Mouse (Mus musculus): Measurements from ENCODE around the gene Olfr477. TPM values are rescaled to one million over a fixed set of nuclear protein-coding genes. Genes with fewer than 3 reads are reported as not detected.
"Not testable (repeated sequence)": the region's sequence is repeated elsewhere in the genome, so short reads cannot be mapped to it uniquely, and the experiment has no call there.

The Olfr477 gene
- not detected in 2 replicates for polyA plus RNA-seq (2012; rRNA removed)

DNA sequence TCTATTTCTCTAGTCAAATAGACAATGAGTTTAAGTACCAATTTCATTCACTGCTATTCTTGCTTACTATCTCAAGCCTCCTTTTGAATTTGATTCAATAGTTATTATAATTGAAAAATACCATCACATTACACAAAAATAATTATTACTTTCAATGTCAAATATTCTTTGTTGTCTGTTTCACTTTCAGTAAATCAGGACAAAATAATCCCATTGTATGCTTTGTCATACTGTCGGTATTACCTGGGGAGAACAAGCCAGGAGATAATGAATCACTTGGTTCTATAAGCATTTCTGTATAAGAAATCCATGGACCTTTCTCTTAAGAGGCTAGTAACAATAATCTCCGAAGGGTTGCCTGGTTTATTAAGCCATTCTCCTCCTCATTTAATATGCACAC lies at the start of gene Olfr477:
Gene Olfr477 (plus strand): TSS at position 301 of the 400 bp plus-strand sequence.
- no peak for DNase-seq
- no peaks in the 10 kb centered on the region for H3K4me1 ChIP-seq (ENCODE audit: control insufficient read depth, insufficient read depth, low read length)
- H3K4me3 ChIP-seq (replicated peaks; ENCODE audit: insufficient read depth, low read depth, low read length) = no peak within 1 kb of the TSS
- TF ChIP-seq POLR2A (IDR thresholded peaks at IDR 0.05; ENCODE audit: borderline replicate concordance, insufficient read depth, low read length) = no peak
- no peak for TF ChIP-seq CTCF (IDR thresholded peaks at IDR 0.05; ENCODE audit: borderline replicate concordance, insufficient read depth, low read depth, low read length)
- no peak within 1 kb of the TSS for H3K27ac ChIP-seq (ENCODE audit: insufficient read depth, low read length)
- no peaks in the 10 kb centered on the region for H3K27me3 ChIP-seq (ENCODE audit: control insufficient read depth, insufficient read depth, low read length)
- WGBS = 87% methylated on average over 2 of the region's 2 CpGs

DNA sequence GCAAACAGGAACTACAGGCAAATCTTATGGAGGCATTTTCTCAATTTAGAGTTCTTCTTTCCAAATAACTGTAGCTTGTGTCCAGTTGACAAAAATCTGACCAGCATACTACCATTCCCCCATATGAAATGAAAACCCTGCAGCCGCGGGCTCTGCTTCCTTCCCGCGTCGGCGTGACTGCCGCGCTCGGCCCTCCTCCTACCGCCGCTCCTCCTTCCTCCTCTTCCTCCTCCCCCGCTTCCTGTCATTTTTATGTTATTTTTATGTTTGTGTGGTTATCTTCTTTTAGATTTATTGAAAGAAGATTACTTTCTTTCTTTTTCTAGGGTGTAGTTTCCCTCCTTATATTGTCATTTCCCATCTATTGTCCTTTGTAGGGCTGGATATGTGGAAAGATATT lies 34.0 kb upstream of the Olfr477 start:
- H3K4me1 ChIP-seq (ENCODE audit: control insufficient read depth, insufficient read depth, low read length); H3K27ac ChIP-seq (ENCODE audit: insufficient read depth, low read length); H3K4me3 ChIP-seq (replicated peaks; ENCODE audit: insufficient read depth, low read depth, low read length); H3K27me3 ChIP-seq (ENCODE audit: control insufficient read depth, insufficient read depth, low read length); DNase-seq: not testable (repeated sequence)
- WGBS = 96% methylated on average over 12 of the region's 12 CpGs

- Histone ChIP-seq H3K27ac (ENCODE audit: insufficient read depth, low read length) (no peak within 1 kb of the TSS), H3K4me1 (ENCODE audit: control insufficient read depth, insufficient read depth, low read length) (no peaks in the 10 kb centered on the region), H3K4me3 (replicated peaks; ENCODE audit: insufficient read depth, low read depth, low read length) (no peak within 1 kb of the TSS), H3K27me3 (ENCODE audit: control insufficient read depth, insufficient read depth, low read length) (no peaks in the 10 kb centered on the region)
- no peak for TF ChIP-seq CTCF (IDR thresholded peaks at IDR 0.05; ENCODE audit: borderline replicate concordance, insufficient read depth, low read depth, low read length)
- TF ChIP-seq POLR2A (IDR thresholded peaks at IDR 0.05; ENCODE audit: borderline replicate concordance, insufficient read depth, low read length) = no peak
- no peak for DNase-seq
- 75% methylated on average over 1 of the region's 1 CpGs for WGBS
Observed at GRCm38 (mm10) chr7:107954343-107954742, 32.1 kb upstream of the Olfr477 start, which contains the start of gene Olfr474. Gene Olfr474 (plus strand): TSS chr7:107954643.

DNA sequence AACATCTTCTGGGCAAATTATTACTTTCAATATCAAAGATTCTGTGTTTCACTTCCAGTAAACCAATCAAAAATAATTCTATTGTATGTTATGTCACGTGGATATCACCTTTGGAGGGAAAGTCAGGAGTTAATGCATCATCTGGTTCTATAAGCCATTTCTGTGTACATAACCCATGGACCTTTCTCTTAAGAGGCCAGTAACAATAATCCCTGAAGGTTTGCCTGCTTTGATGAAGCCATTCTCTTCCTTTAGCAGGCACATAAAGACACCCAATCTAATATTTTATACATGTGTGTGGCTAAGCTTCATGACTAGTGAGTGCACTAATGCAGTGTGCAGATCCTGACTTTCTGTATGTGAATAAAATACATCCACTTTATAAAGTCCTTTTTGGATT lies 22.0 kb upstream of the Olfr477 start, which contains the start of gene Olfr476:
Gene Olfr476 (plus strand): TSS at position 301 of the 400 bp plus-strand sequence.
- H3K27me3 ChIP-seq (ENCODE audit: control insufficient read depth, insufficient read depth, low read length) = no peaks in the 10 kb centered on the region
- no peak for TF ChIP-seq CTCF (IDR thresholded peaks at IDR 0.05; ENCODE audit: borderline replicate concordance, insufficient read depth, low read depth, low read length)
- TF ChIP-seq POLR2A (IDR thresholded peaks at IDR 0.05; ENCODE audit: borderline replicate concordance, insufficient read depth, low read length) = no peak
- no peak for DNase-seq
- H3K27ac ChIP-seq (ENCODE audit: insufficient read depth, low read length) = no peak within 1 kb of the TSS
- H3K4me3 ChIP-seq (replicated peaks; ENCODE audit: insufficient read depth, low read depth, low read length) = no peak within 1 kb of the TSS
- no peaks in the 10 kb centered on the region for H3K4me1 ChIP-seq (ENCODE audit: control insufficient read depth, insufficient read depth, low read length)
- WGBS = 40% methylated on average over 1 of the region's 1 CpGs

DNA sequence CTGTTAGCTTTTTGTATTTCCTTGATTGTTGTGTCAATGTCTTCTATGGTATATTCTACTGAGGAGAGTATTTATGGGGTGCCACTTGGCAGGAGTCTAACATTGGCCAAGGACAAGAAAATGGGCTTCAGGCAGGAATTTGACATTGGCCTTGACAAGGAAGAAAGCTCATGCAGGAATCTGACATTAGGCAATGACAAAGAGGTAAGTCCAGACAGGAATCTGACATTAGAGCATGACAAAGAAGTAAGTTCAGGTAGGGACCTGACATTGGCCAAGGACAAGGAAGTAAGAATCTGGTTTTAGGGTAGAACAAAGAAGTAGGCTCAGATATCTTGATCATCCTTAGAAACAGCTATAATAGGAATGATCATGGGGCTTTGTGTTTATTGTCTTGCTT lies 27.8 kb downstream of the Olfr477 start:
- not testable (repeated sequence) for H3K4me3 ChIP-seq (replicated peaks; ENCODE audit: insufficient read depth, low read depth, low read length); H3K27ac ChIP-seq (ENCODE audit: insufficient read depth, low read length); H3K4me1 ChIP-seq (ENCODE audit: control insufficient read depth, insufficient read depth, low read length); H3K27me3 ChIP-seq (ENCODE audit: control insufficient read depth, insufficient read depth, low read length); DNase-seq

DNA sequence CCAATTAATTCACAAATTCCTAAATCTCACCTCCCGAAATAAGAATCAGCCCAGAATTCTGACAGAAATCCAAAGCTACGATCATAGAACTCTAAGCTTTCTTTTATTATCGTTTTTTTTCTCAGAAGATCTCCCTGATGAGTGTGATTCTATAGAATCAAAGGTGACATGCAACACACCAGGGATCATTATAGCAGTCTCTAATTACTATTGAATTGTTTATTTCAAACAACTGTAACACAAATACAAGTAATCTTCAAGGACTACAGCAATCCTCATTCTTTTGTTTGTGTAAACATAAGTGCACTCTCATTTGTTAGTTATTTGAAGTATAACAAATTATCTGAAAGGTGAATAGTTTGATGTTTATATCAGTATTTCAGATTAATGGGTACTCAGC lies 47.4 kb downstream of the Olfr477 start, which contains the start of gene Olfr478:
Gene Olfr478 (minus strand): TSS at position 101 of the 400 bp plus-strand sequence.
- 69% methylated on average over 3 of the region's 3 CpGs for WGBS
- DNase-seq = no peak
- Histone ChIP-seq H3K4me3 (replicated peaks; ENCODE audit: insufficient read depth, low read depth, low read length) (no peak within 1 kb of the TSS), H3K27me3 (ENCODE audit: control insufficient read depth, insufficient read depth, low read length) (no peaks in the 10 kb centered on the region), H3K27ac (ENCODE audit: insufficient read depth, low read length) (no peak within 1 kb of the TSS), H3K4me1 (ENCODE audit: control insufficient read depth, insufficient read depth, low read length) (no peaks in the 10 kb centered on the region)
- TF ChIP-seq POLR2A (IDR thresholded peaks at IDR 0.05; ENCODE audit: borderline replicate concordance, insufficient read depth, low read length) = no peak
- no peak for TF ChIP-seq CTCF (IDR thresholded peaks at IDR 0.05; ENCODE audit: borderline replicate concordance, insufficient read depth, low read depth, low read length)

Other genes starting within 250 kb of the Olfr477 start
- gene Cyb5r2, start 228.7 kb upstream of the Olfr477 start, polyA plus RNA-seq (2012; rRNA removed) = 0.47 and 0.51 TPM in 2 replicates
- not detected in 2 replicates for gene Ovch2, start 185.5 kb upstream of the Olfr477 start, polyA plus RNA-seq (2012; rRNA removed)
- gene Olfr467, start 174.4 kb upstream of the Olfr477 start, polyA plus RNA-seq (2012; rRNA removed) = not detected in 2 replicates
- not detected in 2 replicates for gene Olfr469, start 161.2 kb upstream of the Olfr477 start, polyA plus RNA-seq (2012; rRNA removed)
- not detected in 2 replicates for gene Olfr470, start 139.2 kb upstream of the Olfr477 start, polyA plus RNA-seq (2012; rRNA removed)
- gene Olfr472, start 88.8 kb upstream of the Olfr477 start, polyA plus RNA-seq (2012; rRNA removed) = not detected in 2 replicates
- gene Olfr473, start 56.2 kb upstream of the Olfr477 start, polyA plus RNA-seq (2012; rRNA removed) = not detected in 2 replicates
- not detected in 2 replicates for gene Olfr474, start 32.0 kb upstream of the Olfr477 start, polyA plus RNA-seq (2012; rRNA removed)
- gene Olfr476, start 21.9 kb upstream of the Olfr477 start, polyA plus RNA-seq (2012; rRNA removed) = not detected in 2 replicates
- not detected in 2 replicates for gene Olfr478, start 47.3 kb downstream of the Olfr477 start, polyA plus RNA-seq (2012; rRNA removed)
- gene Olfr479, start 64.0 kb downstream of the Olfr477 start, polyA plus RNA-seq (2012; rRNA removed) = not detected in 2 replicates
- not detected in 2 replicates for gene Olfr480, start 80.7 kb downstream of the Olfr477 start, polyA plus RNA-seq (2012; rRNA removed)
- not detected in 2 replicates for gene Olfr481, start 93.2 kb downstream of the Olfr477 start, polyA plus RNA-seq (2012; rRNA removed)
- not detected in 2 replicates for gene Olfr482, start 110.9 kb downstream of the Olfr477 start, polyA plus RNA-seq (2012; rRNA removed)
- not detected in 2 replicates for gene Olfr483, start 114.2 kb downstream of the Olfr477 start, polyA plus RNA-seq (2012; rRNA removed)
- gene Olfr484, start 140.8 kb downstream of the Olfr477 start, polyA plus RNA-seq (2012; rRNA removed) = not detected in 2 replicates
- not detected in 2 replicates for gene Olfr485, start 173.2 kb downstream of the Olfr477 start, polyA plus RNA-seq (2012; rRNA removed)
- gene Olfr486, start 186.0 kb downstream of the Olfr477 start, polyA plus RNA-seq (2012; rRNA removed) = not detected in 2 replicates
- gene Olfr487, start 227.9 kb downstream of the Olfr477 start, polyA plus RNA-seq (2012; rRNA removed) = not detected in 2 replicates